Mouse (Mus musculus): ENCODE measurements around the gene Fgfr2. TPM values are rescaled to one million over a fixed set of nuclear protein-coding genes. Genes with fewer than 3 reads are reported as not detected.
A peak's percentile ranks its signal among the peaks of the same experiment; 100 is the strongest.

Gene Fgfr2
- polyA plus RNA-seq, 1 experiment: 114 TPM

- no peak overlapping the region for H3K4me3 ChIP-seq (replicated peaks; ENCODE audit: extremely low read depth, low read depth, low read length)
- 74% methylated on average over 2 of the region's 2 CpGs for WGBS
- no peaks in the 10 kb centered on the region for H3K4me1 ChIP-seq (ENCODE audit: control insufficient read depth, insufficient read depth, low read length)
- TF ChIP-seq POLR2A (IDR thresholded peaks at IDR 0.05; ENCODE audit: borderline replicate concordance, extremely low read depth, low read depth, low read length) (no peak), CTCF (IDR thresholded peaks at IDR 0.05; ENCODE audit: insufficient read depth, low read length) (no peak)
- DNase-seq: no peak
Measured at GRCm38 (mm10) chr7:130195081-130195480, 2928.1 kb downstream of the Fgfr2 start.

- no peak for DNase-seq
- WGBS: 43% methylated on average over 15 of the region's 15 CpGs
- TF ChIP-seq POLR2A (IDR thresholded peaks at IDR 0.05; ENCODE audit: borderline replicate concordance, extremely low read depth, low read depth, low read length): no peak
- no peak for TF ChIP-seq CTCF (IDR thresholded peaks at IDR 0.05; ENCODE audit: insufficient read depth, low read length)
- Histone ChIP-seq H3K4me1 (ENCODE audit: control insufficient read depth, insufficient read depth, low read length) (no peaks in the 10 kb centered on the region), H3K4me3 (replicated peaks; ENCODE audit: extremely low read depth, low read depth, low read length) (no peak overlapping the region)
Measured at GRCm38 (mm10) chr7:130190329-130190975, 2932.7 kb downstream of the Fgfr2 start.

- WGBS: 86% methylated on average over 4 of the region's 4 CpGs
- Histone ChIP-seq H3K4me3 (replicated peaks; ENCODE audit: extremely low read depth, low read depth, low read length) (no peak overlapping the region), H3K4me1 (ENCODE audit: control insufficient read depth, insufficient read depth, low read length) (no peaks in the 10 kb centered on the region)
- TF ChIP-seq POLR2A (IDR thresholded peaks at IDR 0.05; ENCODE audit: borderline replicate concordance, extremely low read depth, low read depth, low read length): no peak
- no peak for TF ChIP-seq CTCF (IDR thresholded peaks at IDR 0.05; ENCODE audit: insufficient read depth, low read length)
- no peak for DNase-seq
Measured at GRCm38 (mm10) chr7:130189901-130190300, 2933.2 kb downstream of the Fgfr2 start.

GRCm38 (mm10) chr7:130188108-130188507 is 2935.0 kb downstream of the Fgfr2 start:
- no peak for TF ChIP-seq CTCF (IDR thresholded peaks at IDR 0.05; ENCODE audit: insufficient read depth, low read length)
- no peak for TF ChIP-seq POLR2A (IDR thresholded peaks at IDR 0.05; ENCODE audit: borderline replicate concordance, extremely low read depth, low read depth, low read length)
- Histone ChIP-seq H3K4me1 (ENCODE audit: control insufficient read depth, insufficient read depth, low read length) (no peaks in the 10 kb centered on the region), H3K4me3 (replicated peaks; ENCODE audit: extremely low read depth, low read depth, low read length) (no peak overlapping the region)
- DNase-seq: no peak
- WGBS: 83% methylated on average over 2 of the region's 2 CpGs

- no peak overlapping the region for H3K4me3 ChIP-seq (replicated peaks; ENCODE audit: extremely low read depth, low read depth, low read length)
- no peaks in the 10 kb centered on the region for H3K4me1 ChIP-seq (ENCODE audit: control insufficient read depth, insufficient read depth, low read length)
- 80% methylated on average over 5 of the region's 5 CpGs for WGBS
- no peak for DNase-seq
- TF ChIP-seq CTCF (IDR thresholded peaks at IDR 0.05; ENCODE audit: insufficient read depth, low read length): no peak
- no peak for TF ChIP-seq POLR2A (IDR thresholded peaks at IDR 0.05; ENCODE audit: borderline replicate concordance, extremely low read depth, low read depth, low read length)
Measured at GRCm38 (mm10) chr7:130184864-130185263, 2938.3 kb downstream of the Fgfr2 start.

- no peaks in the 10 kb centered on the region for H3K4me1 ChIP-seq (ENCODE audit: control insufficient read depth, insufficient read depth, low read length)
- WGBS: 80% methylated on average over 5 of the region's 5 CpGs
- no peak overlapping the region for H3K4me3 ChIP-seq (replicated peaks; ENCODE audit: extremely low read depth, low read depth, low read length)
- TF ChIP-seq CTCF (IDR thresholded peaks at IDR 0.05; ENCODE audit: insufficient read depth, low read length) (no peak), POLR2A (IDR thresholded peaks at IDR 0.05; ENCODE audit: borderline replicate concordance, extremely low read depth, low read depth, low read length) (no peak)
- no peak for DNase-seq
Measured at GRCm38 (mm10) chr7:130183960-130184359, 2939.2 kb downstream of the Fgfr2 start.

- H3K4me1 ChIP-seq (ENCODE audit: control insufficient read depth, insufficient read depth, low read length): no peaks in the 10 kb centered on the region
- no peak overlapping the region for H3K4me3 ChIP-seq (replicated peaks; ENCODE audit: extremely low read depth, low read depth, low read length)
- WGBS: 53% methylated on average over 18 of the region's 18 CpGs
- TF ChIP-seq POLR2A (IDR thresholded peaks at IDR 0.05; ENCODE audit: borderline replicate concordance, extremely low read depth, low read depth, low read length): no peak
- TF ChIP-seq CTCF (IDR thresholded peaks at IDR 0.05; ENCODE audit: insufficient read depth, low read length): no peak
- DNase-seq: no peak
Measured at GRCm38 (mm10) chr7:130182551-130182950, 2940.6 kb downstream of the Fgfr2 start.

GRCm38 (mm10) chr7:130178991-130179390 is 2944.2 kb downstream of the Fgfr2 start:
- TF ChIP-seq POLR2A (IDR thresholded peaks at IDR 0.05; ENCODE audit: borderline replicate concordance, extremely low read depth, low read depth, low read length) (no peak), CTCF (IDR thresholded peaks at IDR 0.05; ENCODE audit: insufficient read depth, low read length) (peak; percentile 24; the same call in 1 of the 2 replicates)
- 60% methylated on average over 3 of the region's 3 CpGs for WGBS
- DNase-seq: no peak
- H3K4me1 ChIP-seq (ENCODE audit: control insufficient read depth, insufficient read depth, low read length): peaks cover 3% of the 10 kb centered on the region
- H3K4me3 ChIP-seq (replicated peaks; ENCODE audit: extremely low read depth, low read depth, low read length): no peak overlapping the region

- no peak for TF ChIP-seq CTCF (IDR thresholded peaks at IDR 0.05; ENCODE audit: insufficient read depth, low read length)
- TF ChIP-seq POLR2A (IDR thresholded peaks at IDR 0.05; ENCODE audit: borderline replicate concordance, extremely low read depth, low read depth, low read length): no peak
- DNase-seq: peak; percentile 45
- Histone ChIP-seq H3K4me3 (replicated peaks; ENCODE audit: extremely low read depth, low read depth, low read length) (no peak overlapping the region), H3K4me1 (ENCODE audit: control insufficient read depth, insufficient read depth, low read length) (peaks cover 3% of the 10 kb centered on the region)
- WGBS: 66% methylated on average over 5 of the region's 5 CpGs
Measured at GRCm38 (mm10) chr7:130177009-130177408, 2946.1 kb downstream of the Fgfr2 start.

GRCm38 (mm10) chr7:130174525-130174924 is 2948.6 kb downstream of the Fgfr2 start:
- peak; percentile 36 for DNase-seq
- peaks cover 3% of the 10 kb centered on the region for H3K4me1 ChIP-seq (ENCODE audit: control insufficient read depth, insufficient read depth, low read length)
- 35% methylated on average over 7 of the region's 7 CpGs for WGBS
- TF ChIP-seq CTCF (IDR thresholded peaks at IDR 0.05; ENCODE audit: insufficient read depth, low read length) (no peak), POLR2A (IDR thresholded peaks at IDR 0.05; ENCODE audit: borderline replicate concordance, extremely low read depth, low read depth, low read length) (no peak)
- no peak overlapping the region for H3K4me3 ChIP-seq (replicated peaks; ENCODE audit: extremely low read depth, low read depth, low read length)
